Mouse (Mus musculus): ENCODE measurements around the gene Cnfn. TPM values are rescaled to one million over a fixed set of nuclear protein-coding genes. Genes with fewer than 3 reads are reported as not detected.
A peak's percentile ranks its signal among the peaks of the same experiment; 100 is the strongest.

Gene Cnfn
- polyA plus RNA-seq, 1 experiment = not detected

GRCm38 (mm10) chr7:25381284-25381680 is 11.8 kb upstream of the Cnfn start:
- no peak overlapping the region for H3K27ac ChIP-seq (ENCODE audit: insufficient read depth, low read length)
- TF ChIP-seq CTCF (IDR thresholded peaks at IDR 0.05; ENCODE audit: borderline replicate concordance, insufficient read depth, low read depth, low read length) (no peak), POLR2A (IDR thresholded peaks at IDR 0.05; ENCODE audit: borderline replicate concordance, insufficient read depth, low read length) (no peak)
- no peak for DNase-seq
- WGBS = 58% methylated on average over 3 of the region's 3 CpGs
- no peak overlapping the region for H3K4me3 ChIP-seq (replicated peaks; ENCODE audit: insufficient read depth, low read depth, low read length)
- H3K27me3 ChIP-seq (ENCODE audit: control insufficient read depth, insufficient read depth, low read length) = no peaks in the 10 kb centered on the region
- peaks cover 41% of the 10 kb centered on the region for H3K4me1 ChIP-seq (ENCODE audit: control insufficient read depth, insufficient read depth, low read length)

GRCm38 (mm10) chr7:25380392-25381283 is 11.1 kb upstream of the Cnfn start:
- TF ChIP-seq CTCF (IDR thresholded peaks at IDR 0.05; ENCODE audit: borderline replicate concordance, insufficient read depth, low read depth, low read length) (no peak), POLR2A (IDR thresholded peaks at IDR 0.05; ENCODE audit: borderline replicate concordance, insufficient read depth, low read length) (no peak)
- no peak for DNase-seq

DNA sequence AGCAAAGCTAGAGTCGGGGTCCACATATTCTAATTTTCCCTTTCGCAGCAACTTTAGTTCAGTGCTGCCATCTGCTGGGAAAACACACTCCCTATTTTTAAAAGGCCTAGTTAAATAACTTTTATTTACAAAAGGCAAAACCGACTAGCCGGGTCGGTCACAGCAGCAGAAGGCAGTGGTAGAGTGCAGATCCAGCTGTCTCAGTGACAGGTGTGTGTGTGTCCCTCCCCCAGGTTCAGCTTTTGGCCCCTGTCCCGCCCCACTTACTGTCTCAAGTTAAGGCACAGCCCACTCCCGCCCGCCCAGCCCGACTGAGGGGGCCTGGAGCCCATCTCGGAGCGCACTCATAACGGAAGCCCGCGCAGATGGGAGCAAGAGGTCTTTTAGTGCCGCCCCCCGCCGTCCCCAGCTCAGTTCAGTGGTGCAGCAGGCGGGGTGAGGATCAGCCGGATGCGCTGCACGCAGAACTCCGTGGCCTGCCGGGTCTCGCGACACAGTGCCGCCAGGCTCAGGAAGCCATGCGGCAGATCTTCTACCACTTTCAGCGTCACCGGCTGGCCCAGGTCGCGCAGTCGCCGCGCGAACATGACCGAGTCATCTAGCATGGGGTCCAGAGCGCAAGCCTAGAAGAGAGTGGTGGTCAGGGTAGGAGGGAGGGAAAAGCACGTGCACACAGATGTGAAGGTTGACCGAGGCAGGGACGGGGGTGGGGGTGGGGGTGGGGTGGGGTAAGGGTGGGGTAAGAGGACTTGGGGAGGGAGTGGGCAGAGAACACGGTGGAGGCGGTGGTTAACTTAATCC is 10.2 kb upstream of the Cnfn start:
- TF ChIP-seq POLR2A (IDR thresholded peaks at IDR 0.05; ENCODE audit: borderline replicate concordance, insufficient read depth, low read length) = no peak
- TF ChIP-seq CTCF (IDR thresholded peaks at IDR 0.05; ENCODE audit: borderline replicate concordance, insufficient read depth, low read depth, low read length) = peak; percentile 6; the same call in 1 of the 2 replicates
- Histone ChIP-seq H3K4me1 (ENCODE audit: control insufficient read depth, insufficient read depth, low read length) (peaks cover 29% of the 10 kb centered on the region), H3K27ac (ENCODE audit: insufficient read depth, low read length) (no peak overlapping the region), H3K4me3 (replicated peaks; ENCODE audit: insufficient read depth, low read depth, low read length) (no peak overlapping the region), H3K27me3 (ENCODE audit: control insufficient read depth, insufficient read depth, low read length) (no peaks in the 10 kb centered on the region)
- peak in 1 of 2 experiments; percentile 39 for DNase-seq
- 19% methylated on average over 42 of the region's 42 CpGs for WGBS

More at GRCm38 (mm10) chr7:25380392-25381283, 11.1 kb upstream of the Cnfn start:
- Histone ChIP-seq H3K27ac (ENCODE audit: insufficient read depth, low read length) (no peak overlapping the region), H3K4me3 (replicated peaks; ENCODE audit: insufficient read depth, low read depth, low read length) (no peak overlapping the region), H3K4me1 (ENCODE audit: control insufficient read depth, insufficient read depth, low read length) (peaks cover 34% of the 10 kb centered on the region), H3K27me3 (ENCODE audit: control insufficient read depth, insufficient read depth, low read length) (no peaks in the 10 kb centered on the region)
- 77% methylated on average over 18 of the region's 18 CpGs for WGBS

DNA sequence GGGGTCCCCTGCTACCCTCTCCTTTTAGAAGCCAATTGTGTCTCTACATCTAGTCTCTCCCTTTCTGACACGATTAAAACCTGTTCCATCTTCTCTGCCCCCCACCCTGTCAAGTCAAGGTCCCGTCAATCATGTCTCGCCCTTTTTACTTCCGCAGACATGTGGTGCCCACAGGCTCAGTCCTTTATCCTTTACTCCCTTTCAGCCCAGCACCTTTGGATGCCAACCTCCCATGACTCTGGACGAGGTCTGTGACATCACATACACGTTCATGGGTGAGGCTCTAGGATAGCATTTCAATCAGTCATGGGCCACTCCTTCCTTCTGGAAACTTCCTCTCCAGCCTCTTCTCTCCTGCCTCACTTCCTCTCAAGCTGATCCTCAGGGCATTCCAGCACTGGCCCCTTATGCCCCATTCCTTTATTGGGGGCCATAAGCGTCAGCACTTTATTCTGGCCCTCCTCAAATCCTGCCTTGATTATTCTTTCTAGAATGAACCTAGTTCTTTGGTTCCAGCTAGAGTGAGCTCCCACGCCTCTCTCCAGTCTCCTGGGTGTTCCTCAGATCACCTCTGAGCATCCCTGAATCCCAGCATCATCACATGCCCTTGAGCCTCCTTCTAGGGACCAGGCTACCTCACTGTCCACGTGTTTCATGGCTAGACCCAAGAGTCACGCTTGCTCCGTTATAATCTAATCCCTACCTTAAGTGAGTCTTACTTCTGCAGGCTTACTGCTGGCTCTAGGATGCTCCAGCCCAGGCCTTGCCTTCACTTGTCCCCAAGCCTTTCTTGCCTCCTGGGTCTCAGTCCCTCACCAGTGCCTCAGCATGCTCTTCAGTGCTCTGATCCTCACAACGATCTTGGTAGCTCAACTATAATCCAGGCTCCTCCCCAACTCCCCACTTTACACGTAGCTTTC is 8.9 kb upstream of the Cnfn start:
- 79% methylated on average over 13 of the region's 13 CpGs for WGBS
- TF ChIP-seq POLR2A (IDR thresholded peaks at IDR 0.05; ENCODE audit: borderline replicate concordance, insufficient read depth, low read length) = no peak
- no peak for TF ChIP-seq CTCF (IDR thresholded peaks at IDR 0.05; ENCODE audit: borderline replicate concordance, insufficient read depth, low read depth, low read length)
- no peak overlapping the region for H3K27ac ChIP-seq (ENCODE audit: insufficient read depth, low read length)
- H3K27me3 ChIP-seq (ENCODE audit: control insufficient read depth, insufficient read depth, low read length) = no peaks in the 10 kb centered on the region
- H3K4me3 ChIP-seq (replicated peaks; ENCODE audit: insufficient read depth, low read depth, low read length) = no peak overlapping the region
- H3K4me1 ChIP-seq (ENCODE audit: control insufficient read depth, insufficient read depth, low read length) = peaks cover 16% of the 10 kb centered on the region
- DNase-seq = no peak

- Histone ChIP-seq H3K4me3 (replicated peaks; ENCODE audit: insufficient read depth, low read depth, low read length) (peak overlapping the region; percentile 61), H3K4me1 (ENCODE audit: control insufficient read depth, insufficient read depth, low read length) (peaks cover 11% of the 10 kb centered on the region; the same call in 1 of the 2 replicates), H3K27ac (ENCODE audit: insufficient read depth, low read length) (peak overlapping the region; percentile 4), H3K27me3 (ENCODE audit: control insufficient read depth, insufficient read depth, low read length) (no peaks in the 10 kb centered on the region)
- TF ChIP-seq POLR2A (IDR thresholded peaks at IDR 0.05; ENCODE audit: borderline replicate concordance, insufficient read depth, low read length) (no peak), CTCF (IDR thresholded peaks at IDR 0.05; ENCODE audit: borderline replicate concordance, insufficient read depth, low read depth, low read length) (no peak)
- WGBS = 37% methylated on average over 8 of the region's 8 CpGs
- no peak for DNase-seq
These were observed 7.7 kb upstream of the Cnfn start for GRCm38 (mm10) chr7:25377100-25377700.

- WGBS = 3% methylated on average over 17 of the region's 17 CpGs
- peaks cover 11% of the 10 kb centered on the region; the same call in 1 of the 2 replicates for H3K4me1 ChIP-seq (ENCODE audit: control insufficient read depth, insufficient read depth, low read length)
- H3K27ac ChIP-seq (ENCODE audit: insufficient read depth, low read length) = peak overlapping the region; percentile 4; the same call in 1 of the 2 replicates
- DNase-seq = peak; percentile 94 to 97
- TF ChIP-seq POLR2A (IDR thresholded peaks at IDR 0.05; ENCODE audit: borderline replicate concordance, insufficient read depth, low read length) (peak; percentile 47; the same call in 1 of the 2 replicates), CTCF (IDR thresholded peaks at IDR 0.05; ENCODE audit: borderline replicate concordance, insufficient read depth, low read depth, low read length) (no peak)
- H3K27me3 ChIP-seq (ENCODE audit: control insufficient read depth, insufficient read depth, low read length) = no peaks in the 10 kb centered on the region
- peak overlapping the region; percentile 61 for H3K4me3 ChIP-seq (replicated peaks; ENCODE audit: insufficient read depth, low read depth, low read length)
These were observed 7.0 kb upstream of the Cnfn start for GRCm38 (mm10) chr7:25376556-25376955.

All from cerebellum, adult 2 months (tissue).